Mouse (Mus musculus) neutrophil, adult 83 days (primary cell): ENCODE measurements around the gene Metap1d. TPM values are rescaled to one million over a fixed set of nuclear protein-coding genes. Genes with fewer than 3 reads are reported as not detected.

ENCODE experiments used
- total RNA-seq, 2 experiments: library from RNA; stranded (reverse); gene quantifications; one replicate each; pipeline ENCODE4 v1.2.4; 2023

Metap1d gene
- total RNA-seq, result 10 to 100 TPM; 10.2 to 12.6 TPM

GRCm38 (mm10) chr2:71453161-71453916 lies at the start of gene Metap1d:
Metap1d (plus strand) TSS chr2:71453276.

GRCm38 (mm10) chr2:71528014-71528713 lies 75.1 kb downstream of the Metap1d start, which contains the start of gene Dlx1:
Dlx1 (plus strand) TSS chr2:71528113.

GRCm38 (mm10) chr2:71546640-71547071 lies 93.6 kb downstream of the Metap1d start, which contains the start of gene Dlx2:
Dlx2 (minus strand) TSS chr2:71546754.

Other genes starting within 250 kb of the Metap1d start
- 10 to 100 TPM; 76.9 to 79.2 TPM for gene Dync1i2, start 241.6 kb upstream of the Metap1d start, total RNA-seq
- gene Slc25a12, start 85.5 kb upstream of the Metap1d start, total RNA-seq, result 10 to 100 TPM; 58.5 to 67.3 TPM
- gene Hat1, start 64.3 kb upstream of the Metap1d start, total RNA-seq, result 10 to 100 TPM; 38.9 to 45.3 TPM
- gene Dlx1, start 74.8 kb downstream of the Metap1d start, total RNA-seq, result under 1 TPM in 1 of 2 experiments, not detected in 1; 0.11 TPM
- gene Dlx2, start 93.5 kb downstream of the Metap1d start, total RNA-seq, result not detected